Mouse (Mus musculus) liver, embryonic 16.5 days (tissue): ENCODE measurements around the gene Kalrn. TPM values are rescaled to one million over a fixed set of nuclear protein-coding genes. Genes with fewer than 3 reads are reported as not detected.
A peak's percentile ranks its signal among the peaks of the same experiment; 100 is the strongest.
"Not testable (repeated sequence)": the region's sequence is repeated elsewhere in the genome, so short reads cannot be mapped to it uniquely, and the experiment has no call there.

Source experiments
- ATAC-seq: fragments of 200-750 bp; cut with Nextera tagmentation; 2 replicates; pipeline ENCODE4 v1.8.0; 2017; ENCODE audit warnings: low read depth, mild to moderate bottlenecking, moderate number of reproducible peaks, moderate library complexity
- H3K27ac ChIP-seq: fragments of 300-500 bp; sonication (generic); 2 replicates; pipeline ENCODE4 v1.5.1; 2014; ENCODE audit warnings: mild to moderate bottlenecking, low read length
- H3K27me3 ChIP-seq: fragments of 300-500 bp; sonication (generic); 2 replicates; pipeline ENCODE4 v1.6.1; 2014; ENCODE audit warnings: low read depth, low read length, mixed read lengths; ENCODE audit not compliant: control insufficient read depth, insufficient read depth
- H3K36me3 ChIP-seq: fragments of 300-500 bp; sonication (generic); 2 replicates; pipeline ENCODE4 v1.6.1; 2014; ENCODE audit warnings: mild to moderate bottlenecking; ENCODE audit not compliant: control insufficient read depth, insufficient read depth
- H3K4me1 ChIP-seq: fragments of 300-500 bp; sonication (generic); 2 replicates; pipeline ENCODE4 v1.6.1; 2014; ENCODE audit warnings: low read depth, low read length, mixed read lengths; ENCODE audit not compliant: control insufficient read depth
- H3K4me2 ChIP-seq: fragments of 300-500 bp; sonication (generic); 2 replicates; pipeline ENCODE4 v1.6.1; 2014; ENCODE audit warnings: low read depth, low read length, mixed read lengths
- H3K4me3 ChIP-seq: fragments of 300-500 bp; sonication (generic); 2 replicates; pipeline ENCODE4 v1.5.1; 2014; ENCODE audit warnings: low read depth, mild to moderate bottlenecking, low read length
- H3K9ac ChIP-seq: fragments of 300-500 bp; sonication (generic); 2 replicates; pipeline ENCODE4 v1.6.1; 2014; ENCODE audit warnings: low read depth, low read length
- H3K9me3 ChIP-seq: fragments of 300-500 bp; sonication (generic); replicated peaks from 2 replicates; pipeline ENCODE4 v1.6.1; 2016; ENCODE audit warnings: low read length; ENCODE audit not compliant: control insufficient read depth
- WGBS: fragments of 180-500 bp; shearing (Covaris S2); extraction: QIAGEN DNeasy Blood & Tissue Kit; methylation state at CpG from one replicate; pipeline ENCODE4 v1.1.7; 2014; ENCODE audit not compliant: insufficient replicate concordance; 5-methylcytosine and 5-hydroxymethylcytosine counted together
- polyA plus RNA-seq: library from polyadenylated mRNA; unstranded; fragments of >200 nt; fragmentation: Nextera tagmentation; extraction: Ambion mirVana; gene quantifications from 2 replicates; pipeline ENCODE4 v1.2.1, GENCODE M21; 2015

The Kalrn gene
- polyA plus RNA-seq, 1 experiment from 2014 or later: 11.2 TPM

GRCm38 (mm10) chr16:34089022-34089421 lies 484.3 kb downstream of the Kalrn start:
- H3K27ac ChIP-seq: no peak overlapping the region
- peaks cover 1% of the 10 kb centered on the region for H3K4me1 ChIP-seq
- no peak overlapping the region for H3K4me2 ChIP-seq
- peak; percentile 84 for ATAC-seq
- no peaks in the 10 kb centered on the region for H3K36me3 ChIP-seq
- H3K4me3 ChIP-seq: no peak overlapping the region
- peaks cover 14% of the 10 kb centered on the region for H3K27me3 ChIP-seq
- H3K9me3 ChIP-seq: no peaks in the 10 kb centered on the region
- H3K9ac ChIP-seq: no peak overlapping the region
- WGBS: 57% methylated on average over 3 of the region's 3 CpGs

GRCm38 (mm10) chr16:34088331-34088730 lies 485.0 kb downstream of the Kalrn start:
- Histone ChIP-seq H3K27me3 (peaks cover 7% of the 10 kb centered on the region), H3K27ac (no peak overlapping the region), H3K4me1 (no peaks in the 10 kb centered on the region; the same call in 1 of the 2 replicates), H3K36me3 (no peaks in the 10 kb centered on the region), H3K4me3 (no peak overlapping the region), H3K4me2 (no peak overlapping the region), H3K9ac (no peak overlapping the region), H3K9me3 (no peaks in the 10 kb centered on the region)
- WGBS: 36% methylated on average over 4 of the region's 4 CpGs
- ATAC-seq: no peak

GRCm38 (mm10) chr16:34084135-34084920 lies 489.0 kb downstream of the Kalrn start:
- no peaks in the 10 kb centered on the region for H3K9me3 ChIP-seq
- no peaks in the 10 kb centered on the region for H3K27me3 ChIP-seq
- no peak overlapping the region for H3K4me3 ChIP-seq
- peak; percentile 39; the same call in 1 of the 2 replicates for ATAC-seq
- H3K4me1 ChIP-seq: peaks cover 2% of the 10 kb centered on the region; the same call in 1 of the 2 replicates
- H3K9ac ChIP-seq: no peak overlapping the region
- no peak overlapping the region for H3K4me2 ChIP-seq
- 68% methylated on average over 10 of the region's 10 CpGs for WGBS
- no peak overlapping the region for H3K27ac ChIP-seq
- no peaks in the 10 kb centered on the region for H3K36me3 ChIP-seq

GRCm38 (mm10) chr16:34082494-34083469 lies 490.6 kb downstream of the Kalrn start:
- H3K4me3 ChIP-seq: no peak overlapping the region
- H3K27ac ChIP-seq: no peak overlapping the region
- no peak overlapping the region for H3K9ac ChIP-seq
- no peak overlapping the region for H3K4me2 ChIP-seq
- WGBS: 54% methylated on average over 5 of the region's 5 CpGs
- H3K4me1 ChIP-seq: peaks cover 14% of the 10 kb centered on the region
- peak; percentile 25; the same call in 1 of the 2 replicates for ATAC-seq
- no peaks in the 10 kb centered on the region for H3K9me3 ChIP-seq
- H3K27me3 ChIP-seq: no peaks in the 10 kb centered on the region
- no peaks in the 10 kb centered on the region for H3K36me3 ChIP-seq

GRCm38 (mm10) chr16:34081683-34082438 lies 491.5 kb downstream of the Kalrn start:
- H3K9ac ChIP-seq: no peak overlapping the region
- H3K4me3 ChIP-seq: no peak overlapping the region
- H3K27ac ChIP-seq: no peak overlapping the region
- no peak overlapping the region for H3K4me2 ChIP-seq
- peaks cover 14% of the 10 kb centered on the region for H3K4me1 ChIP-seq
- WGBS: 68% methylated on average over 19 of the region's 19 CpGs
- H3K27me3 ChIP-seq: no peaks in the 10 kb centered on the region
- no peaks in the 10 kb centered on the region for H3K9me3 ChIP-seq
- ATAC-seq: peak; percentile 59
- H3K36me3 ChIP-seq: no peaks in the 10 kb centered on the region

DNA sequence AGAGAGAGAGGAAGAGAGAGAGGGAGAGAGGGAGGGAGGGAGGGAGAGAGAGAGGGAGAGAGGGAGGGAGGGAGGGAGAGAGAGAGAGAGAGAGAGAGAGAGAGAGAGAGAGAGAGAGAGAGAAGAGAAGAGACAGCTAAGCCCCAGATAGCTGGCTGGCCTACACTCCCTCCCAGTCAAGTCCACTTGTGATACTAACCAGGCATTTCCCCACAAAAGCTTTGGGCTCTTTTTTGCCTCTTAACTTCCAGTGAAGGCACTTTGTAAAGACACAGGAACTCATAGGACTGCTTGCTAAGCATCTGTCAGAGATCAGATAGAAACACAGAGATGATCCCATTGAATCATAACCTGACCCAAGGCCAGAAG lies 492.0 kb downstream of the Kalrn start:
- not testable (repeated sequence) for H3K36me3 ChIP-seq, H3K9ac ChIP-seq, H3K27ac ChIP-seq, H3K9me3 ChIP-seq, H3K4me2 ChIP-seq, H3K27me3 ChIP-seq, ATAC-seq, H3K4me3 ChIP-seq
- H3K4me1 ChIP-seq: peaks cover 14% of the 10 kb centered on the region

GRCm38 (mm10) chr16:34080818-34081217 lies 492.5 kb downstream of the Kalrn start:
- 72% methylated on average over 6 of the region's 6 CpGs for WGBS
- Histone ChIP-seq H3K4me1 (peaks cover 14% of the 10 kb centered on the region), H3K9me3 (no peaks in the 10 kb centered on the region), H3K36me3 (no peaks in the 10 kb centered on the region), H3K27ac (no peak overlapping the region), H3K27me3 (no peaks in the 10 kb centered on the region), H3K4me2 (no peak overlapping the region), H3K4me3 (no peak overlapping the region), H3K9ac (no peak overlapping the region)
- no peak for ATAC-seq

DNA sequence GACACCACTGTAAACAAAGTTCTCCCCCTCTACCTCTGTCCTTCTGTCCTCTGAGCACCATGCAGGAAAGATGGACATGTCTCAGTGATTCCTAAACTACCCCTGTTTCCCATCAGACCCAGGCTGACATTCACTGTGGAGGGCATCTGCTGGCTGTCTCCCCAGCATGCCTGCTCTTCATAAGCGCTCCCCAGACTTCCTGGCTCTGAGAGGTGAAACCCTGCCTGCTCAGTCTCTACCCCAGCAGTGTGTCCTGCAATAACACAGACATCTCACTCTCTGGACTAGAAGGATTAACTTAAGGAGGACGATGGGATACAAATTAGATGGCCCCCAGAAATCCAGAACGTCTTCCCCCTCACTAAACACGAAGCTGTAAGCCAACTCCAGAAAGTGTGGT lies 493.8 kb downstream of the Kalrn start:
- Histone ChIP-seq H3K27ac (no peak overlapping the region), H3K27me3 (no peaks in the 10 kb centered on the region), H3K4me3 (no peak overlapping the region), H3K4me2 (no peak overlapping the region), H3K36me3 (no peaks in the 10 kb centered on the region), H3K9me3 (no peaks in the 10 kb centered on the region), H3K4me1 (peaks cover 14% of the 10 kb centered on the region), H3K9ac (no peak overlapping the region)
- no peak for ATAC-seq
- 71% methylated on average over 4 of the region's 4 CpGs for WGBS
